Mouse (Mus musculus) cerebellum, adult 2 months (tissue): ENCODE data around the gene Dlgap1. TPM values are rescaled to one million over a fixed set of nuclear protein-coding genes. Genes with fewer than 3 reads are reported as not detected.

Experiments used
- DNase-seq, 2 experiments: peaks; one replicate each; pipeline ENCODE4 v3.0.0; 2021
- H3K27ac ChIP-seq: fragments of 200-500 bp; 2 replicates; pipeline ENCODE4 v1.5.1; 2012; ENCODE audit warnings: low read length, control low read depth, inconsistent platforms; ENCODE audit not compliant: insufficient read depth
- H3K27me3 ChIP-seq: fragments of 200-500 bp; 2 replicates; pipeline ENCODE4 v1.6.1; 2012; ENCODE audit warnings: inconsistent platforms, mild to moderate bottlenecking, low read length, moderate library complexity; ENCODE audit not compliant: control insufficient read depth, insufficient read depth
- H3K4me1 ChIP-seq: fragments of 200-500 bp; 2 replicates; pipeline ENCODE4 v1.6.1; 2011; ENCODE audit warnings: low read length; ENCODE audit not compliant: control insufficient read depth, insufficient read depth
- H3K4me3 ChIP-seq: fragments of 200-500 bp; replicated peaks from 2 replicates; pipeline ENCODE3; 2011; ENCODE audit warnings: mild to moderate bottlenecking, low read depth, low read length, control low read depth; ENCODE audit not compliant: insufficient read depth
- CTCF ChIP-seq: fragments of 200-500 bp; IDR thresholded peaks from 2 replicates; pipeline ENCODE4 v1.5.1; 2011; ENCODE audit warnings: low read depth, mild to moderate bottlenecking, control low read depth, low read length, moderate library complexity, borderline replicate concordance; ENCODE audit not compliant: insufficient read depth
- POLR2A ChIP-seq: fragments of 200-500 bp; IDR thresholded peaks from 2 replicates; pipeline ENCODE4 v1.6.1; 2011; ENCODE audit warnings: low read length, control low read depth, borderline replicate concordance; ENCODE audit not compliant: insufficient read depth
- WGBS: fragments of 180-500 bp; shearing (Covaris S2); methylation state at CpG from one replicate; pipeline ENCODE4 v1.1.7; 2018; 5-methylcytosine and 5-hydroxymethylcytosine counted together
- polyA plus RNA-seq: library from polyadenylated mRNA; depleted of rRNA; stranded (reverse); fragments of >200 nt; gene quantifications from 2 replicates; pipeline ENCODE4 v1.2.3, GENCODE M21; 2012

The Dlgap1 gene
- polyA plus RNA-seq, 1 experiment, result 172 TPM

- no peak for TF ChIP-seq POLR2A
- no peak for TF ChIP-seq CTCF
- peaks cover 4% of the 10 kb centered on the region; the same call in 1 of the 2 replicates for H3K4me1 ChIP-seq
- H3K27ac ChIP-seq, result no peak overlapping the region
- no peak overlapping the region for H3K4me3 ChIP-seq
- no peak for DNase-seq
- H3K27me3 ChIP-seq, result no peaks in the 10 kb centered on the region
- WGBS, result 67% methylated on average over 6 of the region's 6 CpGs
These were observed 529.4 kb downstream of the Dlgap1 start for GRCm38 (mm10) chr17:70498256-70498655.

DNA sequence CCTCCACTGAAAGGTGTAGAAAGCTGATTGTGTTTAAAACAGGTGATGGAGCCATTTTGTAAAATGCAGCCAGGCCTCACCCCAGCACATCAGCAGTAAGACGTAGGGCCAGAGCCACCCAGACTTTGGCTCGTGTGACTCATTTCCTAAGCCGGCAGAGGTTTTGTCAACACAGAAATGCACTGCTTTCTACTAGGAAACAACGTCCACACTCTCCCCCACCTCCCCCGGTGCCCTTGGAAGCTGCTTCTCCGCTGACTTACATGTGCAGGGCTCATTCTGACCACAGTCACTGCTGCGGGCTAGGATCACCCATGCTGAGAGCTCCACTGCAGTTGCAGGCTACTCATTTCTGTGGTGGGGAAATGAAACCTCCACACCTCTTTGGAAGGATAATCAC, 533.1 kb downstream of the Dlgap1 start:
- Histone ChIP-seq H3K4me1 (no peaks in the 10 kb centered on the region), H3K27ac (no peak overlapping the region), H3K4me3 (no peak overlapping the region), H3K27me3 (no peaks in the 10 kb centered on the region)
- WGBS, result 54% methylated on average over 7 of the region's 7 CpGs
- TF ChIP-seq CTCF, result no peak
- no peak for TF ChIP-seq POLR2A
- no peak for DNase-seq

GRCm38 (mm10) chr17:70507759-70508158, 538.9 kb downstream of the Dlgap1 start:
- Histone ChIP-seq H3K27ac (no peak overlapping the region), H3K27me3 (no peaks in the 10 kb centered on the region), H3K4me3 (no peak overlapping the region), H3K4me1 (peaks cover 3% of the 10 kb centered on the region; the same call in 1 of the 2 replicates)
- DNase-seq, result no peak
- no peak for TF ChIP-seq CTCF
- no peak for TF ChIP-seq POLR2A
- 72% methylated on average over 4 of the region's 4 CpGs for WGBS

- H3K4me3 ChIP-seq, result no peak overlapping the region
- H3K4me1 ChIP-seq, result peaks cover 3% of the 10 kb centered on the region; the same call in 1 of the 2 replicates
- peak; percentile 59 to 77 for DNase-seq
- TF ChIP-seq POLR2A, result no peak
- TF ChIP-seq CTCF, result no peak
- H3K27me3 ChIP-seq, result no peaks in the 10 kb centered on the region
- 18% methylated on average over 5 of the region's 5 CpGs for WGBS
- no peak overlapping the region for H3K27ac ChIP-seq
These were observed 541.6 kb downstream of the Dlgap1 start for GRCm38 (mm10) chr17:70510441-70510840.

GRCm38 (mm10) chr17:70511401-70511800, 542.5 kb downstream of the Dlgap1 start:
- DNase-seq, result no peak
- Histone ChIP-seq H3K27me3 (no peaks in the 10 kb centered on the region), H3K4me3 (no peak overlapping the region), H3K4me1 (peaks cover 3% of the 10 kb centered on the region; the same call in 1 of the 2 replicates), H3K27ac (no peak overlapping the region)
- WGBS, result 93% methylated on average over 3 of the region's 3 CpGs
- TF ChIP-seq POLR2A (no peak), CTCF (no peak)

DNA sequence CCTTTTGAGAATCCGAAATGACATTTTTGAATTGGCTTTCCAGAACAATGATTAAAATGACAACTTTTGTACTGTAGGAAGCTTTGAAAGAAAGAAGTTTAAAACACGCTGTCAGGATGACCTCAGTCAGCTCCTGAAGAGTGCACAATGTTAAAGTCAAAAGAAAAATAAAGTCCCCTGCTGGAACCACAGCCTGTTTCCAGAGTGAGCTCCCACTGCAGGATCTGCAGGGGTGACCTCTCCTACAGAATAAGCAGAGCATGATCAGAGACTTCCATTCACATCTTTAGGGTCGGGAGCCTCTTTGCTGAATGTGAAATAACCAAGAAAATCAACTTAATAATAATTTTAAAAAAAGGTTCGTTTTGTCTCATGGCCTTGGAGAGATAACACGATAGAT, 544.9 kb downstream of the Dlgap1 start:
- WGBS, result 87% methylated on average over 5 of the region's 5 CpGs
- TF ChIP-seq POLR2A (no peak), CTCF (no peak)
- H3K4me1 ChIP-seq, result peaks cover 3% of the 10 kb centered on the region; the same call in 1 of the 2 replicates
- H3K27ac ChIP-seq, result no peak overlapping the region
- H3K4me3 ChIP-seq, result no peak overlapping the region
- no peaks in the 10 kb centered on the region for H3K27me3 ChIP-seq
- no peak for DNase-seq

DNA sequence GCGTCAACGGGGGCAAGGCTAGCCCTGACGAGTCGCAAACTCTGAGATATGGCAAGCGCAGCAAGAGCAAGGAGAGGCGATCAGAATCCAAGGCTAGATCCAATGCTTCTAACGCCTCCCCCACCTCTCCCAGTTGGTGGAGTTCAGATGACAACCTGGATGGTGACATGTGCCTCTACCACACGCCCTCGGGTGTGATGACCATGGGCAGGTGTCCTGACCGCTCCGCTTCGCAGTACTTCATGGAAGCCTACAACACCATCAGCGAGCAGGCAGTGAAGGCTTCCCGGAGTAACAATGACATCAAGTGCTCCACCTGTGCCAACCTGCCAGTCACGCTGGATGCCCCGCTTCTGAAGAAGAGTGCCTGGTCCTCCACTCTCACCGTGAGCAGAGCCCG, 547.6 kb downstream of the Dlgap1 start:
- TF ChIP-seq POLR2A (no peak), CTCF (no peak)
- DNase-seq, result no peak
- 95% methylated on average over 18 of the region's 18 CpGs for WGBS
- no peak overlapping the region for H3K27ac ChIP-seq
- no peak overlapping the region for H3K4me3 ChIP-seq
- H3K4me1 ChIP-seq, result no peaks in the 10 kb centered on the region
- no peaks in the 10 kb centered on the region for H3K27me3 ChIP-seq

DNA sequence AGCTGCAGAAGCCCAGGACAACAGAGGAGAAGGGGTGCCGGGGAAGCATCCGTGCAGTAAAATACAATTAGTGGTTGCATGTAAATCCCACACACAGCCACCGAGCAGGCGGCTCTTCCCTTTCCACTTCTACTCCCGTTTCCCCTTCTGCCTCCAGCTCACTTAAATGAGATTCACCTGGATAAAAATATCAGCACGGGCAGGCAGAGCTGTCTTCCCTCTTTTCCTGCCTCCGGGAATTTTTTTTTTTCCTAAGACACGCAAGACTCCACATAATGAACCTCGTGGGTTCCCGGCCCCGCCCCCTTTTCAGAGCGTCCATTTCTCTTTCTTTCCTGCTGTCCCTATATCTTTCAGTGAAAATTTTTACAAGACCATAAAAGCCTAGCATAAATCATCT, 548.5 kb downstream of the Dlgap1 start:
- DNase-seq, result no peak
- H3K27me3 ChIP-seq, result no peaks in the 10 kb centered on the region
- H3K4me1 ChIP-seq, result no peaks in the 10 kb centered on the region
- WGBS, result 87% methylated on average over 12 of the region's 12 CpGs
- no peak for TF ChIP-seq POLR2A
- no peak overlapping the region for H3K27ac ChIP-seq
- no peak overlapping the region for H3K4me3 ChIP-seq
